Mouse (Mus musculus): ENCODE data around the gene Adipor2.

DNA sequence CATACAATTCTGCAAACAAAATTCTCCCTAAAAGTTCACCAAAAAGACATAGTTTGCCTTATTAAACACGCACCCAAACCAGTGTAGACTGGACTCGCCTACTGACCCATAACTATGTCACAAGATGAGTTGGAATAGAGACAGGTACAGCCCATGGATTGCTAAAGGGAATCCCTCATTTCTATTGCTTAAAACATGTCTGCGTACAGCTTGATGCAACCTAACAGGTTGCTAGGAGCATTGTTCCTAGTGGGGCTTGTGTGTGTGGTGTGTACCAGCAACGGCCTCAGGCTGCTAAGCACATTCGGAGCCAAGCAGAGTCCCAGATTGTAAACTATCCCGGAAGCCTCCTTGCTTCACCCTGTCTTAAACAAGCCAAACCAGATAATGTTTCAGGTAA, 861 bp downstream of the Adipor2 start:
- TF ChIP-seq POLR2A (IDR thresholded peaks at IDR 0.05; ENCODE audit: low read depth, low read length) (no peak), CTCF (IDR thresholded peaks at IDR 0.05; ENCODE audit: extremely low read depth, insufficient read depth, insufficient read length, insufficient replicate concordance) (no peak)

Data from spleen, adult 2 months (tissue).